Mouse (Mus musculus) heart, postnatal 4 days (tissue): ENCODE measurements at regions not wholly inside any gene's neighbourhood (a gene's known extent, or its start where the extent isn't known, plus 50 kb on each side); places are given as distances from the start of the nearest gene placed in this dataset.
A peak's percentile ranks its signal among the peaks of the same experiment; 100 is the strongest.

Experiments used
- DNase-seq: peaks from one replicate; pipeline ENCODE4 v3.0.0; 2021

DNA sequence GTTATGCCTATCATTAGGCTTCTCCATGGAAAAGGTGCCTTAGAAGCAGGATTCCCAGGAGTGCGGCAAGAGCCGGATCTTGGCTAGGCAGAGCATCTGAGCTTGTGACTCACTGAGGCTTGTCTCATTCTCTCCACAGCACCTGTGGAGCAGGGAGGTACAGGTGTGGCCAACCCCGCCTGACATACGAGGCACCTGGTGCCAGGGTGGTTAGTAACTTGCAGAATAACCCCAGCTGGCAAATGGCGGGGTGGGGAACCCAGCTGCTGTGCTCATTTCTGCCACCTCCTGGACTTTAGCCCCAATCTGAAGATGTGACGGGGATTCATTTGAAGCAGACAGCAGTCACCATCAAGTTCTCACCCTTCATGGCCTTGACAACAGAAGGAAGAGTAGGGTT is 96.2 kb downstream of the Pdgfra start:
- no peak for DNase-seq

DNA sequence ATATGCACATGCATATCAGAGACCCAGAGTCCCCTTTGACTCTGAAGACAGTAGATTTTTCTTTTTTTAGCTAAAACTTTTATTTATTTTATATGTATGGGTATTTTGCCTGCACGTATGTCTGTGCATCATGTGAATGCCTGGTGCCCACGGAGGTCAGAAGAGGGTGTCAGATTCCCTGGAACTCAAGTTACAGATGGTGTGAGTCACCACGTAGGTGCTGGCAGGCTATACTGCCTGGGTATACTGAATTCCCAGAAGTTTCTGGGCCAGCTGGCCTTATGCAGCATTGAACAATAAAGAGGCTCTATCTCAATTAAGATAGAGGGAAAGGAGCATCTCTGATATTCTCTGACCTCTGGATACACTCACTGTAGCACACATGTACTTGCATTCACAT is 97.6 kb downstream of the Pdgfra start:
- DNase-seq, result no peak

DNA sequence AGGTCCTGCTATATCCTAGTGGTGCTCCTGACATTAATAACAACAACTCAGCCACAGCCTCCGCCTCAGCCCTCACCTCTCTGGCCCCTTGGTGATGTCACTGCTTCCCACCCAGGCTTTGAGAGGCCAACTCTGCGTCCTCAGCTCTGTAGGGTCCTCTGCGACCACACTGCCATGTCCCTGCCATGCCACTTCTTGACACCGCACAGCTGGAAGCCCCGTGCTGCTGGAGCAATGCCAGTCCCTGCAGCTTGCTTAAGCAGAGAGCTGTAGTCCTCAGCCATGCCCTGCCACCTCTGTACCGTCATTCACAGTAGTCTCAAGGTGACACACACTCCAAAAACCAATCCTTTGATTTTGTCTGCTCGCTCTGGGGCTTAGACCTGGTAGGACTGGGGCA is 101.3 kb downstream of the Pdgfra start:
- DNase-seq, result peak; percentile 17

DNA sequence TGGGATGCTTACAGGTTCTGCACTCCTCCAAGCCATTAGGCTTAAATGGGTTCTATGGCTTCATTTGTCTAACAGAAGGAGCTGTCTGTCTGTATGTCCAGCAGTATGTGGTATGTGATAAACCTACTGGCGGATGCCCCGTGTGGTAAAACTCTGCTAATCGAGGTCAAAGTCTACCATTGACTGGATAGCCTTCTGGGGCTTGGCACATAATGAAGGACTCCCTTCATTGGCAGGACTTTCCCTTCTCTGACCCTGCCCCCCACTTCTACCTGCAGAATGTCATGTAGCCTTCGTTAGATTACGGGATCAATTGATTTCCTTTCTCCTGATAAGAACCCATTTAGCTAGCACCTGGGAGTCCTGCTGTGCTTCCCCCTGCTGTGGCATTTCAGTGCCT is 101.7 kb downstream of the Pdgfra start:
- DNase-seq, result no peak

DNA sequence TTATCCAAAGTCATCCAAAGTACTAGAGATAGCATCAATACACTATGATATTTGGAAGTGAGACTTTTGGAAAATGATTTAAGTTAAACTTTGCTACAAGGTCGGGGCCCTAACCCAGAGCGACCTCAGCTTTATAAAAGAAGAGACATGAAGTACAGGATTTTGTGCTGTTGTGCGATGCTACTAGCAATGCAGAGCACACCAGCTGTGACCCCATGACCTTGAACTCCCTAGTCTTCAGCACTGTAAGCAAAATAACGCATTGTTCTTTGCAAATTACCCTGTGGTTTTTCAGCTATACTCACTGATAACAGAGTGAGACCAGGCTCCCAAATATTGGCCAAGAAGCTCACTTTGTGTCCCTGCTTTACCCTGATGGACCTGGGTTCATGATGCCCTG is 104.1 kb downstream of the Pdgfra start:
- DNase-seq, result no peak

DNA sequence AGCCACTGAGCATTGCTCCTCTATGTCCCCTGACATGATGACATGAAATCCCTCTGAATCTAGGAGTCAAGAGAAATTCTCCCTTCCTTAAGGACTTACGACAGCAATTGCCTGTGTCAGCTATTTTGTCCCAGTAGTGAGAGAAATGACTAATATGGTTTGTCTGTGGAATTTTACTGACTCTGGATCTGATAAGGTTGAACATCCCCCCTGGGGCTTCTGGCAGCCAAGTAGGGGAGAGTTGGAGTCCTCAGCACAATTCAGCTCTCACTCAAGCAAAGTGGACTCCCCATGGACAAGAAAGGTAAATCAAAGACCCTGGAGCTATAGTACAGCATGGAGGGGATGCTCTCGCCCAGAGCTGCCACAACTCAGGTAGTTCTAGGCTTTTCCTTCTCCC is 105.0 kb downstream of the Pdgfra start:
- peak; percentile 8 for DNase-seq

DNA sequence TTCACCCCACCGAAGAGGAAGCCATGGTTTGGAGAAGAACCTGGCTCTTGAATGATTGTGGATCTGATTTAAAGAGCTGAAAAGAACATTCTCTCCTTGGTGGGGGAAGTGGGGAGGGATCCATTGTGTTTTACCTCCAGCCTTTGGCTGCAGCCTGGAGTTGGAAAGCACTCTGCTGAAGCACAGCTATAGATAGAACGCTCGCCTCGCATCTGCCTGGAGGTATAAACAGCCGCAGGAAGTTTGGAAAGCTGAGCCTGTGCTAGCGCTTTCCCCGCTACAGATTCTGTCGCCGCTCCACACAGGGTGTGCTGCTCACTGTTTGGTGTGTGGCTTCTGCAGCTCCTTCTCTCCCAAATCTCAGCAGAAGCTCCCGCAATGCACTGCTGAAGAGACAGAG is 108.2 kb downstream of the Pdgfra start:
- DNase-seq, result no peak

DNA sequence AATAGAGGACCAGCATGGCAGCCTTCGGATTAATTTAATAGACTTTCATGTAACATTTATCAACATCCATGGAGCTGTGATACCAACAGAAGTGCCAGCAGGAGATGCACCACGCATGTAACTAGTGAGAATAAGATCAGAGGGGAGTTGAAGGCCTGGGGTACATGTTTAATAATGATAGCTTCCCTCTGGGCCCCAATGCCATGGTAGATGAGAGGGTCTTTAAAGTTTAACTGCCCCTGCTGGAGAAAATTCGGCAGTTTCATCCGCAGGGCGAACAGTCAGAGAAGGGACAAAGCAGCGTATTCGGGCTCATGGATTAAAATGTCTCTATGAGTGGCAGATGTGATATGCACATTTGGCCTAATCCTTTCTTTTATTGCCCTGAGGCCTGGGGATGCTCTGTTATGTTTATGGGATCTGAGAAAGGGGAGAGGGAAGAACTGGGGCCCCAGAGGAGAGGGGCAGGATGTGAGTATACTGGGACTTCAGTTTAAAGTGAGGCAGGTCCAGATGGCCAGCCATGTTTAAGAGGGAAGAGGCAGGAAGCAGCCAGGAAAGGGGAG is 114.1 kb downstream of the Pdgfra start:
- no peak for DNase-seq

DNA sequence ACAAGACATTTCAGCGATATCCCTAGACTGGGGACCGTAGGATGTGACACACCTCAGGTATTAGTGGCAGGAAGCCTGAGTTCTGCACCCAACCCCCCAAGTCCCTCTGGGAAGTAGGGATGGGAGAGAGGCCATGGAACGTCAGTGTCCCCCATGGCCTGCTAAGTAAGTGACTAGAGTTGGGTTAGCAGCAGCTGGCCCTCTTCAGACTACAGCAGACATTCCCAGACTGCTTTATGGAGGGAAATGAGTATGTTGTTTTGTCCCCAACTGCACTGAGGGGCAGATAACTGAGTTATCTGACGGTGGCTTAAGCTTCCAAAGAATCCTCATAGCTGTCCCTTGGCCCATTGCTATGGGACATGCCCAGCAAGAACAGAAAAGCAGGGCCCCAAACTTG is 114.8 kb downstream of the Pdgfra start:
- DNase-seq, result no peak

DNA sequence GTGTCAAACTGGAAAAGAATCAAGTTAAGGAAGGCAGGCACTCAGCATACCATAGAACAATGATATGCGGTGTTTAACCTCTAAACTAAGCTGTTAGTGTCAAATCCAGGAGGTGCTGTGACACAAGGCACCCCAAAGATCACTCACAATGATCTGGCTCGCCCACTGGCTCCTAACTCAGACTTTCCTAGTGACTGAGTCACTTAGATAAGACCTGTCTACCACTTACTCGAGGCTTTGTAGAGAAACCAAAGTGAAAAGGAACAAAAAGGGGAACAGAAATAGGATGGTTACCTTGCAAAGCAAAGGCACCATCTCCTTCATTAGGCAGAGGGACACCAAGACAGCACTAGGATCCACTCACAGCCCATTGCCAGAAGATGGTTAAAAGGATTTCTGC is 115.7 kb downstream of the Pdgfra start:
- no peak for DNase-seq

DNA sequence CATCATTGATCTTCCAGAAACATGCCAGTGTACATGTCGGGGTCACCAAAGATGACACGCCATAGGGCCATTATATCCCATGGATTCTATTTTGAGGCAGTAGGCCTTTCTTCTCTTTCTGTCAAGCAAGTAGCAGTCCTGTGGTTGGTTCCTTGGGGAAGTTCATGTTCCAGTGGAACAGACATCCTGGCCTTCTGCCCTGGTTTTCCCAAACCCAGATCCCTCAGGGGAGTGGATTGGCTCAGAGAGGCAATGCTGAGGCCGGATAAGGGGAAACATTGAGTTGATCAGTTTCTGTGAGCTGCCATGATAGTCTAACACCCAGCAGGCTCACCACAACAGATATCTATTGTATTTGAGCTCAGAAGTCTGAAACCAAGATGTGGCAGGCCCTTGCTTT is 125.9 kb downstream of the Pdgfra start:
- DNase-seq, result peak; percentile 9

DNA sequence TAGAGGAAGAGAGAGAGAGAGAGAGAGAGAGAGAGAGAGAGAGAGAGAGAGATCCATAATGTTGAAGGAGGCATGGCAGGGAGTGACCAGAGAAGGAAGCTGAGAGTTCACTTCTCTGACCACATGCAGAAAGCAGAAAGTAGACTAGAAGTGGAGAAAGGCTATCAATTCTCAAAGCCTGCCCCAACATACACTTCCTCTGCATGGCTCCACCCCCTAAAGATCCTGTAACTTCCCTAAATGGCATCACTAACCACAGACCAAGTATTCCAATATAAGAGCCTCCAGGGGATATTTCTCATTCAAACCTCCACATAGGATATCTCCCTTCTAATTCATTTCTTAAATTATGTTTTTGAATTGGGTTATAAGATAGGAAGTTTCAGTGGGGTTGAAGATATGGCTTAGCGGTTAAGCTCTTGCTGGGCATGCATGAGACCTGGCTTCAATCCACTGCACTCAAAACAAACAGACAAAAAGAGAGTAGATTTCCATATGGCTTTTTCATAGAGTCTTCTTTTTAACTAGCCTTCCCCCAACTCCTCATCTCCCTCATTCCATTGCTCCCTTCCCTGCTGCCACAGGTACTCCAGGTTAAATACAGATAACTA is 127.6 kb downstream of the Pdgfra start:
- DNase-seq, result no peak

DNA sequence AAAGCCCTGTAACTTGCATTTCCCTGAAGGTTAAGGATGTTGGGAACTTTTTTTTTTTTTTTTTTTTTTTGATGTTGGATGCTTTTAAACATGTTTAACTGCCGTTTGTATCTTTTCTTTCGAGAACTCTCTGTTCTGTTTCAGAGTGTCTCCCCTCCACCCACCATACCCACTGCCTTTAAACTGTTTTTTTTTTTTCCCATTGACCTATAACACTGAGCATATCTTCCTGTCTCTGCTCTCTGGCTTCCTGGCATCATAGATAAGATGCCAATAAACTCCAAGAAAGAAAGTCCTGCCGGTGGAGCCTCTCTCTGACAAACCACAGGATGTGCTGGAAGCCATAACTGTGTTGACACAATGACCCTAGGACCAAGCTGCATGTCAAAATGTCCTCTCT is 128.6 kb downstream of the Pdgfra start:
- DNase-seq, result no peak

DNA sequence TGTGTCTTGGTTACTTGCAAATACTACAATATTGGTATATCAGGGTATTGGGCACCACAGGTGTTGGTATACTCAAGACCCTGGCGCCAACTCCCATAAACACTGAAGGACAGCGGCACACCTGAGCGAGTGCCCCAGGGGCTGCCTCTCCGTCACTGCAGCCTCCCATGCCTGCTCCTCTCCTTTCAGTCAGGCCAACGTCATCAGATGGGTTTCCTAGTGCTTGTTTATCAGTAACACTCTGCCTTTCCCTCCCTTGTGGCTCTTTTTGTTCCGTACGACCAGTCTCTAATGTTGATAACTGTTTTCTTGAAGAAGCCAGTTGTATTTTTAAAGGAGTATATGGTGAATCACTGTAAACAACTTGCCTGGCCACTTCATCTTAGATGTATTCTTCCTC is 129.4 kb downstream of the Pdgfra start:
- DNase-seq, result no peak

DNA sequence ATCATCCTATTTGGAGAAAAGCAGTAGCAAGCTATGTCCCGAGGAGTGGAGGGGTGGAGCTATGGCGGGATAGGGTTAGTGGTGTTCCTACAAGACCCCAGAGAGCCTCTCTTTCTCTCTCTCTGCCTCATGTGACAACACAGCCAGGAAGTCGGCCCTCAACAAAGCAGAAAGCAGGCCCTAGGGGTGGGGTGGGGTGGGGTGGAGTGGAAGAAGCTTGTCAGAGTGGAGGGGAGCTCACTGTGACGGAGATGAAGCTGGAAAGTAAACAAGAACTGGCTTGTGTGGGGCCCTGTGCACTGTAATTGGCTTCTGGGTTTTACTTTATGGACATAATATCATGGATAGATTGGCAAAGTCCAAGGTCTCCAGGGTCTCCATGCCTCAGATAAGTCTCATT is 130.5 kb downstream of the Pdgfra start:
- no peak for DNase-seq

DNA sequence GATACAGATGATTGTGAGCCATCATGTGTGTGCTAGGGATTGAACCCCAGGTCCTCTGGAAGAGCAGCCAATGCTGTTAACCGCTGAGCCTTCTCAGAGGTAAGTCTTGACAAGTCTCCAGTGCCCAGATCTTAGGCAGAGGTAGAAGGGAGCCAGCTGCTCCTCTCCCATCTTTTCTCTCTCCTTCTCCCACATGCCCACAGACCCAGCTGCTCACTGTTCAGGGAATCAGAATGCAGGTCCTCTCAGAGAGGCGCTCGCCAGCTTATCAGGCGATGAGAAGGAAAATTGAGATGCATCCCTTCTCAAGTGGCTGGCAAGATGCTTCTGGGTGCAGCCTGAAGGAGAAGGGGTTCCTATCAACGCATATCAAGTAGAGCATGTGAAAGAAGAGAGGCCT is 131.7 kb downstream of the Pdgfra start:
- no peak for DNase-seq

DNA sequence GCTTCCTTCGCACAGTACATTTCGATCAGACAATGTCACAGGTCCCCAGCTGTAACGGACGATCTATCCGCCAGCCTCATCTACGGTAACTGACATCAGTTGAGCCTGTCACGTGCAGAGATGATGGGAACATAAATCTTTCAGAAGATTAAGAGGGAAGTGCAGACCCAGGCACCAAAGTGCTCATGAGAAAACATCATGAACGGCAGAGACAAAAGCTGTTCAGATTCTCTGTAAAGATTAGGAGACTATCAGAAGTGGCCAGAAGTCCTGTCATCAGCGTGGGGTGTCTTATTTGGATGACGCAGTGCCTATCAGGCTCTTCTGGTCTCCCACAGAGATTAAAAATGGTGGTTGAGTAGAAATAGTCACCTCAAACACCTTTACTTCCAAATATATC is 133.9 kb downstream of the Pdgfra start:
- no peak for DNase-seq

DNA sequence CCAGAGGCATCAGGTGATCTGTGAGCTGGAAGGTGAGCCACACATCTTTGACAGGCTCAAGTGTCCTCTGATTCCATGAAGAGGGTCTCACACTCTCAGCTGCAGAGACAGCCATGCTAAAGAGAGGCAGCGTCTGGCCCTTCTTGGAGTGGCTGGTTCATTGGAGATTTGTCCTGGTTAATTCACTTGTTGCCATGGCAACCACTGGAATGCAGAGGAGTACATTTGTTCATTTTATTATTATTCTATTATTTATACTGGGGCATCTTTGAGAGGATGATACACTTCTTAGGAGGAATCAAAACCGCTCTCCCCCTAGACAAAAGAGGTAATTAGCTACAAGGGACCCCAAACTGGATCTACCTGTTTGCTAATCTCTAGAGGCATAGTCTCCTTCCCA is 143.6 kb downstream of the Pdgfra start:
- no peak for DNase-seq

DNA sequence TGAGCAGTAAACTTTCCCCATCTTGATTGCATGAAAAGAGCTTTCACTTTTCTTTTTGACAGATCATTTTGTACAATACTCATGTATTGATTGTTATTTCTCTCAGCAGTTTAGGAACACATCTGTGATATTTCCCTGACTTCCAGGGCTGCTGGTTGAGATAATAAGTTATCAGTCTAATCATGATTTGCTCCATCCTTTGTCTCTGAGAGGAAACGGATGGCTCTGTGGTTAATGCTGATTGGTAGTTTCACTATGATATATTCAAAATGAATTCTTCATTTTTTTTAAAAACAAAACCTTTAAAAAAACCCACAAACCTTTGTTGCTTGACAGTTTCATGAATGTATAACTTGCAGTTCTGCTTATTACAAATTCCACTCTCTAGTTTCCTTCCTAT is 160.8 kb downstream of the Pdgfra start:
- no peak for DNase-seq

DNA sequence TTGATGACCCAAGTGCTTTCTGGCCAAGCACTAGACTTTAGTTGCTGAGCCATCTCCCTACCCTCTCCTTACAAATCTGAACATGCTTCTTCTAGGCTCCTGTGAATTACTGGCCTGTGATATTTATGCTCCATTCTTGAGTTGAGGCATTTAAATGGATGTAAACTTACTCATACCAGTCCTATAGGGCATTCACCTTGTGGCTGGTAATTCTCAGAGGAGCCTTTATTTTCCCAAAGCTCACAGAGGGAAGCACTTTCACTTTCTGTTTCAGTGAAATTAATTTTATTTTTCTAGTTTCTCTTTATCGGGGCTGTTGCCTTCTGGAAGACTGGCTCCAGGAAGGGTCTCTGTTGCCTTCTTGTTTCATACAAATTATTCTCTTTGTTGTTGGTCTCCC is 163.9 kb downstream of the Pdgfra start:
- DNase-seq, result no peak

DNA sequence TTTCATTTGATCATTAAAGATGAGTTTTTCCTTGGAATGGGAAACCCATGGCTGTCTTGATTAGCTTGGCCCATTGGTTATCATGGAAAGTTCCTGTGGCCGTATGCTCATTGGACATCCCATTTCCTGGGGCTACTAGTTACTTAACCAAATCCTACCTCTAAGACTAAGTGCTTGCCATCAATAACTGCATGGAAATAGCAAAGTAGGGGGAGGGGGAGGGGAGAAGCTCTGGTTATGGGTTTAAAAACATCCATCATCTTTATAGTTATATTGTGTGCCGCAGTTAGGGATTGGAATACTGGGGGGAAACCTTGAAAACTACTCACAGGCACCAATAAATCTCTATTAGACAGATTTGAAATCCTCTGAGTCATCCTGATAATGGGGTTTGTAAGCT is 168.4 kb downstream of the Pdgfra start:
- no peak for DNase-seq

DNA sequence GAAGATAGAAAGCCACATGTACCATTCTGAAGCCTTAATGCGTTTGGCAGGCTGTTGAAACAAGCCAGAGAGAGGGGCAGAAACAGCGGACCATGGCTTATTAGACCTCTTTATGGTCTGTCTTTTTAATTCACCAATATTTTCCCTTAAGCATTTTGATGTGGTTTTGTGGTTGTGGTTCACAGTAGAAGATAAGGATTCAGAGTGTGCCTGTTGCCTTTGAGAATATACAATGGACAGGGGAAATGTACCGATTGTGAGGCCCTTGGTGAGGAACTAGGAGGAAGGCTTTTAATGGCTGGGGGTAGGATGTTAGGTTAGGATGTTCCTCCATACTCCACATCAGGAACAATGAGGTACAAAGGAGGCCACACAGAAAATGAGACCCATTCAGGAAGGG is 182.0 kb downstream of the Pdgfra start:
- no peak for DNase-seq

DNA sequence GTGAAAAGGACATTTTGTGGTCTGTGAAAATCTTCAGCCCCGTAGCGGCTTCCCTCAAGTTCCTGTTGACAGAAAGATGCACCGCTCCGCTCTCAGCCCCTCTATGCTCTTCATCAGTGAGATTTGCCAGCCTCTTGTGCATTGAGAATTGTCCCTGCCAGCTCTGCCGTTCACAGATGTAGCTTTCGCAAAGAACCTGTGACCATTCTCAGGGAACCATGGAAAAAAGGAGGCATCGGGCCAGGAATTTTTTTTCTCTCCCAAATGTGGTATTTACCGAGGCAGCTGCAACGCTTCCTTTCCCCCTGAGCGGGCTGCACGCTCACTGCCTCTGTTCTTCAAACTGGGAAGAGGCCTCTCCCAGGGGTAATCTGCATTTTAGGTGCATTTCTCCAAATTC is 184.4 kb downstream of the Pdgfra start:
- DNase-seq, result no peak

DNA sequence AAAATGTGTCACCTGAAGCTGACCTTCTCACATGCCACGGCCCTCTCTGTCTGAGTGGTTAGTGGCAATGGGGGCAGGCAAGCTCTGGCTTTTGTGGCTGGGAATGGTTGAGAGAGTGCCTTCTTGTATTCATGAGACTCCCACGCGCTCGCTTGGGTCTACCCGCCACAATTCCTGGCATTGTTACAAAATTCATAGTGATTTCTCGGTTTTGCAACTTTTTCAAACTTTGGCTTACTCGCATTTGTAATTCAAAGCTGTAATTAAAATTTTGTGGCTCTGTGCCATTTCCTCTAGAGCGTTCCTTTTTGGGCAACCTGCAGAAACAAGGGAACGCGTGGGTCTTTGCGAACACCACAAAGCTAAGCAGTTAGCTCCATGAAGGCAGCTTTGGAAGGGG is 186.3 kb downstream of the Pdgfra start:
- no peak for DNase-seq

DNA sequence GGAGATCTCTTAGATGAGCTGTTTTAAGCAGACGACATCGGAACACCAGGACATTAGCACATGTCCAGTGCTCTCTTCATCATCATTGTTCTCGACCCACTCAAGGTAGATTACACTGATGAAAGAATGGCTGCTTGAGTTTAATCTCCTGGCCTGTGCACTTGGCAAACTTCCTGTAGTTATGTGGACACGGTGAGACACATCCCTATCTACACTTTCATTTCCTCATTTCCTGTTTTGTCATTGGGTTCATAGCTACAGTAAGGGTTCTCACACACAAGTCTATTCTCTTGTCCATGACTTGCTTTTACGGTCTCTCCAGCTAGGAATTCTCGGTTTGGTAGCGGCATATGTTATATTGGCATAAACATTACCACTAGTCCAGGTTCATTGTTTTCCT is 190.5 kb downstream of the Pdgfra start:
- DNase-seq, result no peak
